Mouse (Mus musculus) lung, adult 2 months (tissue): ENCODE data around the gene Pxk. TPM values are rescaled to one million over a fixed set of nuclear protein-coding genes. Genes with fewer than 3 reads are reported as not detected.
"Not testable (repeated sequence)": the region's sequence is repeated elsewhere in the genome, so short reads cannot be mapped to it uniquely, and the experiment has no call there.

Source experiments
- DNase-seq: peaks from one replicate; pipeline ENCODE4 v3.0.0; 2022
- H3K4me1 ChIP-seq: fragments of 200-500 bp; 2 replicates; pipeline ENCODE4 v1.6.1; 2011; ENCODE audit warnings: low read length; ENCODE audit not compliant: control insufficient read depth, insufficient read depth
- H3K4me3 ChIP-seq: fragments of 200-500 bp; replicated peaks from 2 replicates; pipeline ENCODE3; 2011; ENCODE audit warnings: low read depth, mild to moderate bottlenecking, control low read depth, low read length; ENCODE audit errors: extremely low read depth
- CTCF ChIP-seq: fragments of 200-500 bp; IDR thresholded peaks from 2 replicates; pipeline ENCODE4 v1.5.1; 2011; ENCODE audit warnings: mild to moderate bottlenecking, low read length, control low read depth; ENCODE audit not compliant: insufficient read depth
- POLR2A ChIP-seq: fragments of 200-500 bp; IDR thresholded peaks from 2 replicates; pipeline ENCODE4 v1.6.1; 2011; ENCODE audit warnings: low read depth, mild to moderate bottlenecking, control low read depth, low read length, borderline replicate concordance; ENCODE audit errors: extremely low read depth
- WGBS: fragments of 180-500 bp; shearing (Covaris S2); methylation state at CpG from one replicate; pipeline ENCODE4 v1.1.7; 2018; 5-methylcytosine and 5-hydroxymethylcytosine counted together
- polyA plus RNA-seq: library from polyadenylated mRNA; depleted of rRNA; stranded (reverse); fragments of >200 nt; gene quantifications from 2 replicates; pipeline ENCODE4 v1.2.3, GENCODE M21; 2012

The Pxk gene
- polyA plus RNA-seq, 1 experiment, result 28.3 TPM

- peaks cover 3% of the 10 kb centered on the region; the same call in 1 of the 2 replicates for H3K4me1 ChIP-seq
- DNase-seq, result no peak
- 91% methylated on average over 2 of the region's 2 CpGs for WGBS
- TF ChIP-seq CTCF (no peak), POLR2A (no peak)
- H3K4me3 ChIP-seq, result no peak overlapping the region
Observed at GRCm38 (mm10) chr14:8117371-8117770, 19.4 kb downstream of the Pxk start.

GRCm38 (mm10) chr14:8119454-8119853 is 21.4 kb downstream of the Pxk start:
- H3K4me1 ChIP-seq, result peaks cover 3% of the 10 kb centered on the region; the same call in 1 of the 2 replicates
- no peak overlapping the region for H3K4me3 ChIP-seq
- WGBS, result 87% methylated on average over 5 of the region's 5 CpGs
- no peak for DNase-seq
- TF ChIP-seq POLR2A (no peak), CTCF (no peak)

- TF ChIP-seq POLR2A (no peak), CTCF (no peak)
- Histone ChIP-seq H3K4me3 (no peak overlapping the region), H3K4me1 (peaks cover 3% of the 10 kb centered on the region; the same call in 1 of the 2 replicates)
- WGBS, result 78% methylated on average over 3 of the region's 3 CpGs
- no peak for DNase-seq
Observed at GRCm38 (mm10) chr14:8119904-8120303, 21.9 kb downstream of the Pxk start.

GRCm38 (mm10) chr14:8123141-8123540 is 25.1 kb downstream of the Pxk start:
- H3K4me3 ChIP-seq, result no peak overlapping the region
- no peak for DNase-seq
- 72% methylated on average over 7 of the region's 7 CpGs for WGBS
- H3K4me1 ChIP-seq, result no peaks in the 10 kb centered on the region
- no peak for TF ChIP-seq CTCF
- TF ChIP-seq POLR2A, result no peak

- 93% methylated on average over 10 of the region's 10 CpGs for WGBS
- H3K4me3 ChIP-seq, DNase-seq, H3K4me1 ChIP-seq: not testable (repeated sequence)
Observed at GRCm38 (mm10) chr14:8123611-8124010, 25.6 kb downstream of the Pxk start.

GRCm38 (mm10) chr14:8124046-8124881 is 26.3 kb downstream of the Pxk start:
- no peak for TF ChIP-seq CTCF
- TF ChIP-seq POLR2A, result no peak

GRCm38 (mm10) chr14:8127971-8128370 is 30.0 kb downstream of the Pxk start:
- TF ChIP-seq CTCF (no peak), POLR2A (no peak)
- no peak for DNase-seq
- WGBS, result 67% methylated on average over 5 of the region's 5 CpGs
- no peaks in the 10 kb centered on the region for H3K4me1 ChIP-seq
- H3K4me3 ChIP-seq, result no peak overlapping the region

More at GRCm38 (mm10) chr14:8124046-8124881, 26.3 kb downstream of the Pxk start:
- 76% methylated on average over 7 of the region's 7 CpGs for WGBS
- Histone ChIP-seq H3K4me1 (no peaks in the 10 kb centered on the region), H3K4me3 (no peak overlapping the region)
- no peak for DNase-seq

GRCm38 (mm10) chr14:8132789-8133188 is 34.8 kb downstream of the Pxk start:
- Histone ChIP-seq H3K4me3 (no peak overlapping the region), H3K4me1 (peaks cover 8% of the 10 kb centered on the region; the same call in 1 of the 2 replicates)
- DNase-seq, result no peak
- WGBS, result 73% methylated on average over 8 of the region's 8 CpGs
- TF ChIP-seq POLR2A (no peak), CTCF (no peak)

GRCm38 (mm10) chr14:8134234-8134633 is 36.2 kb downstream of the Pxk start:
- WGBS, result 63% methylated on average over 2 of the region's 2 CpGs
- Histone ChIP-seq H3K4me3 (no peak overlapping the region), H3K4me1 (peaks cover 8% of the 10 kb centered on the region; the same call in 1 of the 2 replicates)
- DNase-seq, result no peak
- TF ChIP-seq POLR2A (no peak), CTCF (no peak)

GRCm38 (mm10) chr14:8135130-8135529 is 37.1 kb downstream of the Pxk start:
- TF ChIP-seq CTCF (no peak), POLR2A (no peak)
- WGBS, result 49% methylated on average over 3 of the region's 3 CpGs
- Histone ChIP-seq H3K4me1 (peaks cover 8% of the 10 kb centered on the region; the same call in 1 of the 2 replicates), H3K4me3 (no peak overlapping the region)
- peak; percentile 11 for DNase-seq
